Mouse (Mus musculus): Measurements from ENCODE around the gene Ptgfrn.
A peak's percentile ranks its signal among the peaks of the same experiment; 100 is the strongest.

Ptgfrn gene

DNA sequence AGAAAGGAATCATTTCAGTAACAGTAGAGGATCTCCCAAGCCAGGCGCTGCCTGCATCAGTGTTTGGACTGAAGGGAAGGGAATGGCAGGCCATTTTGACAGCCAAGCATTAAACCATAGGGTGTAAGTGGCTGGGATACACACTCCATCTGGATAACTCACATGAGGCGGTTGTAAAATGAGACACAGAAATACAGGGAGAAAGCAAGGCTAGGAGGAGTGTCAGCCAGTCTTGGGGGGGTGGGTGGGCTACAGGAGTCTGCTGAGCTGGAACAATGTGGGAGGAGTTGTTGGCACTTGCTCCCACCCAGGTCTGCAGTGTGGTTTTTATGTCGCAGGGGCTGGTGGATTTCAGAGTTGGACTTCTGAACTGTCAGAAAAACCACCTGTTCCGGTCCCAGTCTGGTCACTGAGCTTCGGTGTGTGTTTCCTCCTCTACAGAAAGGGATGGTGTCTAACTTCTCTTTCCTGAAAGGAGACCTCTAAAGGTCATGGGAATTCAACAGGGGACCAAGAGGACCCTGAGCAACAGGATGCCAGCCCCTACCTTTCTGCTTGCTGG, 72.0 kb downstream of the Ptgfrn start:
- DNase-seq (ENCODE audit: low read depth): no peak

DNA sequence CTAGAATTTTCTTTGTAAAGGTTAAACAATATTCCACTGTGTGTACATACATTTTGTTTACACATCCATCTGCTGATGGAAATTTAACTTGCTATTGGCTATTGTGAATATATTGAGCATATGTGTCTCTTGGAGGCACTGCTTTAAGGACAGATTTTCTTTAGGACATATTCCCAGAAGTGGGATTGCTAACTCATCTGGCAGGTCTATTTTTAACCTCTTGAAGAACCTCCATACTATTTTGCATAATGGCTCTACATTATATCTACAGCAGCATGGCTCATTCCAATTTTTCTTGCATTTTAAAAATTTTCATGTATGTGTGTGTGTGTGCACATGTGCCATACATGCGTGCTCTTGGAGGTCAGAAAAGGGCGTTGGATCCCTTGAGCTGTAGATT, 74.1 kb downstream of the Ptgfrn start:
- DNase-seq (ENCODE audit: low read depth): no peak

DNA sequence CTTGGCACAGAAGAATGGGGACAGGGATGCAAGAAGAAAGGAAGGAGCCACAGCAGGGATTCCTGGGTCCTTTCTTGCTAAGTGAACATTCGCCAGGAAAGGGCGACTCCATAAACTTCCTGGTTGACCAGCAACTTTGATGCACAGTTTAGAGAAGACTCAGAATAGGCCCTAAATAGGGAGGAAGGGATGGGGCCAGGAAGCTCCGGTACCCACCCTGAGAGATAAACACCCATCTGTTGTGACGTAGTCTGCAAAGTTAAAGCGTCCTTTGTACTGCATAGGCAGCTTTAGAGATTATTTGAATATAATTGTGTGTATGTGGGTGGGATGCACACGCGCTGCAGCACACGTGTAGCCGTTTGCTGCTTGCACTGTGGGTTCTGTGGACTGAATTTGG, 75.6 kb downstream of the Ptgfrn start:
- DNase-seq (ENCODE audit: low read depth): no peak

DNA sequence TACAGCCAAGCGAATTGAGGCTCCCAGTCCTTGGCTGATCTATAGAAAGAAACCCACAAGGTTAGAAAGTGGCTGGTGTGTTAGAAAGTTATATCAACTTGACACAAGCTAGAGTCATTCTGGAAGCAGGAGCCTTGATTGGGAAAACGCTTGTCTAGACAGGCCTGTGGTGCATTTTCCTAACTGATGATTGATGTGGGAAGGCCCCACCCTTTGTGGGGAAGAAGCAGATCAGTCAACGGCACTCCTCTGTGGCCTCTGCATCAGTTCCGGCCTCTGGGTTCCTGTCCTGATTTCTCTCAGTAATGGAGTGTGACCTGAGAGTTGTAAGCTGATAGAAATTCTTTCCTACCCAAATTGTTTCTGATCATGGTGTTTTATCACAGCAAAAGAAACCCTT, 76.4 kb downstream of the Ptgfrn start:
- no peak for DNase-seq (ENCODE audit: low read depth)

DNA sequence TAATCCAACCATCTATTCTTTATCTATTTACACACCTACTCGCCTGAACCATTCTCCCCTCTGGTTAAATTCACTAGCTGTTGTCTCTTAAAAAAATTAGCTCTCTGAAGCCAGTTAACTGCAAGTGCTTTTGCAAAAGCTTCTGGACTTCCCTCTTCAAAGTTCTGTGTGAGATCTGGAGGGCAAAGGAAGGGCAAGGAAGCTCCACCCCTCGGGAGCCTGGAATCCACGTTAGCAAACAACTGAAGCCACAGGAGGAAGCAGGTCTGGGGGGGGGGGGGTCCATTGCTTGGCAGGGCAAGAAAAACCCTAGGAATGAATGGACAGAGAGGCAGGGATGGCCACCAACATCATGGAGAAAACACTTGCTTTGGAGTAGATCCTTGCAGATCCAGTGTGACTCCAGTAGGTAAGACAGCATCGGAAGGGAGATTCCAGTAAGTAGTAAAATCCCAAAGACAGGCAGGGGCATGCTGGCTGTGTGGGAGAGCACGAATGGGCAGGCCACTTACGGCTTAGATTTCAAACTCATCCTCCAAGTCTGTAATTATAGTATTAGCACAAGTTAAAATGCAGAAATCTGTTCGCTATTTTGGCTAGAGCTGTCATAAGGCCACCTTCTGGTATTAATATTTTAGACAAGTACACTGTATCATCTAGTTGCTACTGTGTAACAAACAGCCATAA, 78.5 kb downstream of the Ptgfrn start:
- DNase-seq (ENCODE audit: low read depth): no peak

DNA sequence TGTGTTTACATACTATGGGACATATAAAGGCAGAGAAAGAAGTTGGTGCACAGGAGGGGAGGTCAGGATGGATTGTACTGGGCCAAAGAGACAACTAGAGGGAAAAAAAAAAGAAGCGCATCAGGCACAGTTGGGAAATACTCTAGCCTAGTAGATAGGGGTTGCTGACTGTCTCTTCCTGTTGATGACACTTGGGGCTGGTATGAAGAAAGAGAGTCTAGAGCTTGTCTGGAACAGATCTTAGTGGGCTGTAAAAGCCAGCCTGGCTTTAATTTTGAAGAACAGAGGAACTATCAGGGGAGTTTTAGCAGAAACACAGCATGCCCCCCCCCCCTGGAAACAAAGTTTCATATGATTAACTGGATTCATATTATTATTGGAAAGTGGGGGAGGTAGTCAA, 79.4 kb downstream of the Ptgfrn start:
- no peak for DNase-seq (ENCODE audit: low read depth)

DNA sequence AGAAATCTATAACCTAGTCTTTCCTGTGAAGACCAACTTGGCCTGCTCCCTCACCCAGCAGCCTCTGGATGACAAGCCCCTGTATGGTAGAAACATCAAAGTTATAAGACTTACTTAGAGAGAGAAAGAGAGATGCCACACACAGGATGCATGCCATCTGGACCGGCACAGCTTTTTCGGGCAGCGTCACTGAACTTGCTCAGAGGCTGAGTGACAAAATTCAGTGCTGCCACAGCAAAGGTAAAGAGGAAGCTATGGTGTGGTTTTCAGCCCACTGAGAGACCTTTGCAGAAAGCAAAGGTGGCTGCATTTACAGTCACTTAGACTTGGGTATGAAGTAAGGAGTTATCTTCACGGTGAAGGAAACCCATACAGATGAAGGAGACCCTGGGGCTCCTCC, 80.7 kb downstream of the Ptgfrn start, which contains the start of gene Cd101:
Gene Cd101 (minus strand): TSS at position 218 of the 400 bp plus-strand sequence.
- no peak for DNase-seq (ENCODE audit: low read depth)

DNA sequence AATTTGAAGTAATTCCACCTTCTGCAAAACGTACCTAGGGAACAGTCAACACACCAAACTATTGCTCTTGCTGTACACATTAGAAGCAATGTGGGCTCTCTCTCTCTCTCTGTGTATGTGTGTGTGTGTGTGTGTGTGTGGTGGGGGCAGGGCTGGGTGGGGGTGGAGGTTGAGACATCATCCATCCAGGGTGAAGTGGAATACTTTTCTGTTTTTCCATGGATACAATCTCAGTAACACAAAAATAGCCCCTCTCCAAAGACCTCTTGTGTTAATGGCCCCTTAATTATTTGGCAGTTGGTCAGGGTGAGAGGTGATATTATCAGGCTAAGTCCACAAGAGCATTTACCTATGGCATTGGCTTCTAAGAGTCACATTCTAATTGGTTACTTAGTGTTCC, 83.3 kb downstream of the Ptgfrn start:
- DNase-seq (ENCODE audit: low read depth): no peak

DNA sequence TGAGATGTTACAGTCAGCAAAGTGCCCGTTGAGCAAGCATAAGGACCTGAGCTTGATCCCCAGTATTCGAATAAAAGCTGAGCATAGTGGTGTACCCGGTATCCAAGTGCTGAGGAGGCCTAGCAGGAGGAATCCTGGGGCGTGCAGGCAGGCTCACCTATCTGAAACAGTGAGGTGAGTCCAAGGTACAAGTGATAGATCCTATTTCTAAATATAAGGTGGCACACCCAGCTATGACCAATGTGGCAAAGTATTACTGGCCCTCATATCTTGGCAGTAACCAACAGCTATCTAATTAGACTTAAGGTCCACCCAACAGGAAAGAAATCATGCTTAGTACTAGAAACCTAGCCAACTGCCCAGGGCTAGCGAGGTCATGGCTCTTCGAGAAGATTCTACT, 87.1 kb downstream of the Ptgfrn start:
- DNase-seq (ENCODE audit: low read depth): no peak

DNA sequence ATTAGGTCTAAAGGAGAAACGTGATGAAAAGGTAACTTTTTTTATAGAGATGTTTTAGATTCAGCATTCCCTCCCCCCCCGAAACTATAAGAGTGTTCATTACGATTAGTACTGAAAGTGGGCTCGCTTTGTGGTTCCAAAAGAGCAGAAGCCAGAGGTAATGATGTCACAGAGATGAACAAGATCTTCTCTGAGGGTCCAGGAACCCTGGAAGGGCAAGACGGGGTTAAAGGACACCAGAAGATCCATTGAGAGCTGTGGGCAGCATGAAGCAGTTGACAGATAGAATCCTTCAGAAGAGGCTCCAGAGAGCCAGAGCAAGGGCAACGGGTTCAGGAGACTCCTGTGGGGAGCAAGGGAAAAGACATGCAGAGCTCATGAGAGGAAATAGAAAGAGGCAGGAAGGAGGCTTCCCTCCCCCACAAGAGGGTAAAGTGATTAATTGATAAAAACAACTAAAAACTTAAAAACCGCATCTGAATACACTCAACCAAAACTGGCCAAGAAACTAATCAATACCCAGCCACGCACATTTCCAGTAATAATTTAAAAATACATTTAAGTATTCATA, 88.5 kb downstream of the Ptgfrn start:
- DNase-seq (ENCODE audit: low read depth): no peak

DNA sequence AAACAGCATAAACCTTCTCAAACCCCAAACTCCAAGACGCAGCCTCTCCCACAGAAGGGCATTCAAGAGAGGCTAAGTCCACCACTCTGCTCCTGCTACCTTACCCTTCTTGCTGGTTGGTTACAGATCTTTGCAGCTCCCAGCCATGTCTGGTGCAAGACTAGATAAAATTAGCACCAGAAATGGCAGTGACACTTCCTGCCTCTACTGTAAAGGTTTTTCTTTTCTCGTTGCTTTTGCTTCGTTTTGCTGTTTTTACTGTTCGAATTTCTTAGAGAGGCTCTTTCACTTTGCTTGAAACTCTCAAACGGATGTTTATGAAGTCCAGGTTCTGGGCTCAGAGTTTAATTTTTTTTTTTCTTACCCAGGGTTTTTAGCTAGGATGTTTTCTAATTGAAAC, 89.0 kb downstream of the Ptgfrn start:
- no peak for DNase-seq (ENCODE audit: low read depth)

DNA sequence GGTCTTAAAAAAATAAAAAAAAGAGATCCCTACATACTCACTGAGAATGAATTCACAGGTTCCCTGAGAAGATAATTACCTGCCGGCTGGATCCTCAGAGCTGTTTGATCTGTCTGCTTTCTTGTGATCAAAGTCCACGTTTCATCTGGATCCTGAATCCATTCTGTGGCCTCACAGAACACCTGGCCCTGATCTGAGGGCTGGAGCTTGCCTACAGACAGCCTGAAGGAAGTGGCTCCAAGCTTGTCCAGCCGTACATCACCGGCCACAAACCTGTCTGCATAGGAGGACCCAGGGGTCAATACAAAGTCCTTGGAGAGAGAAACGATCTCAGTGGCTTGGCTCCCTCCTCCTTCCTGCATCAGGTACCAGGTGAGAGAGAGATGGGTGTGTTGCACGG, 91.6 kb downstream of the Ptgfrn start:
- DNase-seq (ENCODE audit: low read depth): no peak

DNA sequence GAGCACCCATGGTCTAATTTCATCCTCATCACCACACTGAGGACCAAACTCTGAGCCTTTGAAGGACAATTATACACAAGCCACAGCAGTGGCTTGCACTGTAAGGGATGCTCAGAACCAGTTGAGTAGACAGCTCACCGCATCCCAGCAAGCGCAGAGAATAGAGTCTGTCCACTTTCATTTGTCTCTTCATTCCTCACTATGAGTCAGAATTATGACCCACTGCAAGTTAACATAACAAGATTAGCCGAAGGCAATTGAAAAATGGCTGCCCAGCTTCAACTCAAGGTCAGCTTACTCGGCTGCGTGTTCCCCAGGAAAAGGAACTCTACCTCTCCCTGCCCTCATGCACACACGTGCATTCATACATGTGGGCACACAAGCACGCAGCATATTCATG, 94.0 kb downstream of the Ptgfrn start:
- DNase-seq (ENCODE audit: low read depth): no peak

DNA sequence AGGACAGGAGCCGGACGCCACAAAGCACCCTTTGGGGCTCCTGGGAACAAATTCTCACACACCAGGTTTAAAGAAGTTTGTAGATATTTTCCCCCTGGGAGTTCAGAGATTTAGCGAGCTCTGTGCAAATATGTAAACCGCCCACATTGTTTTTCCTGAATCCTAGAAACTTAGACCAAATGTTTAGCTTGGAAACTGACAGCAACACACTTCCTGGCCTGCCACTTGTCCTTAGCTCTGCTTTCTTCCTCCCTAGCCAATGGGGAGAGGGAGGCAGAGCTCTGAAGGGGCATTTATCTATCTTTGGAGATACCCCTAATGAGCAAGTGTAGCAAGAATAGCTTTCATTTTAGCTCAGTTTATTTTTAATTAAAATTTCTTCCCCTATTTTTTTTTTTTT, 94.8 kb downstream of the Ptgfrn start:
- DNase-seq (ENCODE audit: low read depth): no peak

DNA sequence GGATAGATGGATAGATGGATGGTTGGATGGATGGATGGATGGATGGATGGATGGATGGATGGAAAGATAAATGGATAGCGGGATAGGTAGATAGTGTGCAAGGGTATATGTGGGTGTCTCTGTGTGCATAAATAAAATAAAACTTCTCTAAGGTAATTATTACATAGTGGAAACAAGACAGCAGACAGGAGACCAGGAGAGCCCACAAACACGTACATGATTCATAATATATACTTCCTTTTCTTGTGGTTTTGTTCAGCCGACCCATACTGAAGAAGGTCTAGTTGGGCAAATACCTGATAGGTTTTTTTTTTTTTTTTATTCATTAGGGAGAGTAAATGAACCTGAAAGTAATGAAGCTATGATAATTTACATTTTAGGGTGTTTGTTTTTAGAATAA, 96.5 kb downstream of the Ptgfrn start:
- no peak for DNase-seq (ENCODE audit: low read depth)

DNA sequence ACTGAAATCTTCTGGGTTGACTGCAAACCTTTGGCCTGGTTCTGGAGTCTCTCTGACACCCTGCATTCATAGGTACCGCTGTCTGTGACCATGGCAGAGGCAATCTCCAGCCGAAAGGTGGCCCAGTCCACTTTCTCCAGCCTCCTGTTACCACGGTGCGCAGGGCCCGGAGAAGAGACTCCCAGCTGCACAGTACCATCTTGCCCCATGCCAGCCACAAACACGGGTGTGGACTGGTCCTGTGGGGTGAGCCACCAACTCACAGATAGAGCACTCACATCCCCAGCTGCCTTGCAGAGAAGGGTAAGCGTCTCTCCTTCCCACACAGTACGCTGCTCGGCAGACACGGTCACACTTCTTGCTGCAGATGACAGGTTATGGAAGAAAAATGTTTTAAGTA, 97.1 kb downstream of the Ptgfrn start:
- DNase-seq (ENCODE audit: low read depth): no peak

DNA sequence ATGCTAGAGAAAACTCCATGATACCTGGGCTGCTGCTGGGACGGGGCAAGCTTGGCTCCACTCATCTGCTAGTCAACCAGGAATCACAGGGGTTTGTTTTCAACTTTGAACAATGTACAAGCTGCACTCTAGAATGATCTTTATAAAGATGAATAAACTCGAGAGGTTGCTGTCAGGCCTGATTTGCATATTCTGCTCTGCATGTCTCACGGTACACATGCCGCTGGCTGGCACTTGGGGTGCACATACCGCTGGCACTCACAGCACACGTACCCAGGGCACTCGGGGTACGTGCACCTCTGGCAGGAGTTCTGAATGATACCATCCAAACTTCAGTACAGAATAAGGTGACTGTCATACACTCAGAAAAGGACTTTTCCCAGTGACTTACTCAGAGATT, 97.5 kb downstream of the Ptgfrn start:
- DNase-seq (ENCODE audit: low read depth): no peak

DNA sequence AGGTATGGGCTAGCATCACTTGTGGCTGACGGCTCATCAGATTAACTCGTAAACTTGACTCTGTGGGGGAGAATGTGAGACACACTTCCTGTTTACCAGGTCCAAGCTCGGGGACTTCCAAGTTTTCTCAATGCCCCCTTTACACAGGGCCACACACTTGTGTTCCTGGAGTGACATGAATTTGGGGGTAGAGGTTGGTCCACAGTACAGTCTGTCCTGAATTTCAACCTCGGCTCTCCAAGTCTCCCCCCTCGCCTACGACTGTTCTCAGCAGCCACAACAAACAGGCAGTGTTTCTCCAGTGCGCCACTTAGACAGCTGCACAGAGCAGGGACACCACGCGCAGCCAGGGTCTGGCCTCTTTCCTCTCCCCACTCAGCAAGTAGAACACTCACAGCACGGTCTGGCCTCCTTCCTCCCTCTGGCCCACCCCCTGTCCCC, 97.9 kb downstream of the Ptgfrn start:
- no peak for DNase-seq (ENCODE audit: low read depth)

DNA sequence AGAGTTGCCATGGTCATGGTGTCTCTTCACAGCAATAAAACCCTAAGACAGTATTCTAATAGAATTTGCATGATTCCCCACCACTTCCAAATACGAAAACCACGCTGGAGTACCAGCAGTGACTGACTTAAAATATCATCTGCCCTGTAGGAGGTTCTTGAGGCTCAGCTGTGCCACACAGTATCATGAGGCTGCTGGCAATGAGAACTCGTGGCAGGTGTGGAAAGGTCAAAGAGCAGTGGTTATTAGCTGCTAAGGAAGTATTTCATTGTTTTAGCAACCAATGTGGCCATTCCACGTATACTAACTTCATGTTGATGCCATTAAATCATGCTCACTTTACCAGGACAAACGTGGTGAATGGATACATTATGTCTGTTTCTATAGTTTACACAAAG, 98.9 kb downstream of the Ptgfrn start:
- DNase-seq (ENCODE audit: low read depth): no peak

DNA sequence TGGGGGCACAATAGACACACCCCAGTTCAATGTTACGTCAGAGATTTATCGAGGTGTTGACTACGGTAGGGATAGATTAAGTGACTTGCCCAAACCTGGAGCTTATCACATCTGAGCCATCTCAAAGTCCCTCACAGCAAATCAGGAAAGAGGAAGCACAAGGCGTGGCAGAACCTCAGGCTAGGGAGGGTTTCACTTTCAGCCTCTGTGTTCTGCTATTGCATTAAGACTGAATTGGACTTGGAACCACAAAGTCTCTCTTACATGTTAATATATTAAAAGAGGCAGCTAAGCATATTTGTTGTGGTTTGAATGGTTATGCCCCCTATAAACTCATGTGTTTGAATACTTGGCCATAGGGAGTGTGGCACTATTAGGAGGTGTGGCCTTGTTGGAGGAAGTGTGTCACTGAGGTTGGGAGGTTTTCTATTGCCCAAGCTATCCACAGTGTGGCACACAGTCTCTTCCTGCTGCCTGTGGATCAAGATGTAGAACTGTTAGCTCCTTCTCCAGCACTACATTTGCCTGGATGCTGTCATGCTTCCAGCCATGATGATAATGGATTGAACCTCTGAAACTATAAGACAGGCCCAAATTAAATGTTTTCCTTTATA, 99.4 kb downstream of the Ptgfrn start:
- DNase-seq (ENCODE audit: low read depth): peak; percentile 32

DNA sequence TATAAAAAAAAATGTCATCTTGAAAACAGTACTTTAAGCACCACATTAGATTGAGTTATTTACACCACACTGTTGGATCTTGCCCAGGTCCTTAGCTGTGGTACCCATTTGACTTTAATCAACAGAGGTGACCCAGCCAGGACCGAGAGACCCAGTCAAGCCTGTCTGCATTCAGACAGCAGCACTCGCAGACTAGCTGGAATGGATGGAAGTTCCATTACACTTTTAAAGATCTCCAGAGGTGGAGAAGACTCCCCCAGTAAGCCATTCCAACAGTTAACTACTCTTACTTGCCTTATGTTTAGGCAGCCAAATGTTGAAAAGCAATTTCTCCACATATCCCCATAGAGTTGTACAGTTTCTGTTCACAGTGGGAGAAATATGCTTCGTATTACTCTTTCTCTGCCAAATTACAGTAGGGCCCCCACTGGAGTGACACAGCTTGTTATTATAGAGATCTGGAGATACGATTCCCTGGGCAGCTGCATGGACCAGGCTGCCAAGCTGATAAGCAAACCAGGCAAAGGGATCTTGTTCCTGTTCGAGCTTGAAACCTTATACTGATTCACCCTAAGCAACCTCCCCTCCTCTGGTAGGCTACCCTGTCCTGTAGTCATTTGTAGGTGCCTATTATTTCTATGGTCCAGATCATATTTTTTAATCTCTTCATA, 102.8 kb downstream of the Ptgfrn start:
- DNase-seq (ENCODE audit: low read depth): no peak

DNA sequence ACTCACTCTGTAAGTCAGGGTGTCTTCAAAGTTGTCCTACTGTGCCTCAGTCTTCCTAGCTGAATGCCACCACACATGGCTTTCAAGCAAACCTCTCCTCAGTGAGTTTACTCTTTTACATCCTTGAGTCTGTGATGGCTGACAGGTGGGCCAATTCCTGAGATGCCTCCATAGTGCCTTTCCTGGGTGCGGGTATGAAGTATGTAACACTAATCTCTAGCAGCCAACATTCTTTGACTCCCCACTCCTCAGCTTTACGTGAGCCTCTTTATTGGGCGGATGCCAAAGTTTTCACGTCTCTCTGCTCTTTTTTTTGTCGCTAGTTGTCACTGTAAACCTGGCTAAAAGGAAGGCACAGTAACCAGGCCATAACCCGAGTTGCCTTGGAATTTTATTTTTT, 104.7 kb downstream of the Ptgfrn start:
- DNase-seq (ENCODE audit: low read depth): no peak
